Mouse (Mus musculus): ENCODE data around the gene Astn1. TPM values are rescaled to one million over a fixed set of nuclear protein-coding genes. Genes with fewer than 3 reads are reported as not detected.

Gene Astn1
- total RNA-seq, 2 experiments from 2014 or later, result 8.5 to 10.7 TPM

DNA sequence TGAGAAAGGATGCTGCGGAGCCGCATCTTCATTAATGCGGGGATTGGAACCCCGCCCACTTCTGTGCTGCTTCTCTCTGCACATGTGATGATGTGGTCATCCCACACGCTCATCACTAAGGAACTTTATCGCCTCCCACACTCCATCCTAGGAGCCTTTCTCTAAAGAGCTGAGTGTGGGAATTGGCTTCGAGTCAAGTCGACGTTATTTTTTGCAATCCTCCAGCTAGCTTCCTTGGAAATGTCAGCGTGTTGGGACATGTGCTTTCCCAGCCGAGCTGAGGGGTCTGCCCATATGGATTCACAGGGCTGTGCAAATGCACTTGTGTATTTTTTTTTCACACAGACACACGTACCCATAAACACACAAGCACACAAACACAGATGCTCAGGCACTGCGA is 151.5 kb downstream of the Astn1 start:
- DNase-seq (ENCODE audit: low spot score in 2 of 2), result no peak

GRCm38 (mm10) chr1:158516558-158516957 is 154.5 kb downstream of the Astn1 start:
- no peak for DNase-seq (ENCODE audit: low spot score in 2 of 2)

- DNase-seq (ENCODE audit: low spot score in 2 of 2), result no peak
Observed at GRCm38 (mm10) chr1:158536195-158536594, 174.1 kb downstream of the Astn1 start.

DNA sequence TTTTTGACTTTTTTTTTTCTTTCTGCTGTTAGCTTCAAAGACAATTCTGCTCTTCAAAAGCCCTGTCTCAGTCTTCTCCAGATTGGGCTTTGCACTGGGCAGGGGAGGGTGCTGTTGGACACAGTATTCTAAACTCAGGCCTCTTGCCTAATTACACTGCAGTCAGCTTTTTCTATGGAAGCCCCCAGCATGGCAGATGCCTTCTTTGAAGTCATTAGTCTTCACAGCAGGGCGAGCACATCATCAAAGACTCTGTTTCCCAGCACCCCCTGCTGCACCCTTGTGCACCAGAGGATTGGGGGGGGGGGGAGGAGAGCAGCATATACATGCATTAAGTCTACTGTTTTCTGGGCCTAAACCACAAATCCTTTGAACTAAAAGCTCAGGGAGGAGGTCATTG is 174.8 kb downstream of the Astn1 start:
- no peak for DNase-seq (ENCODE audit: low spot score in 2 of 2)

DNA sequence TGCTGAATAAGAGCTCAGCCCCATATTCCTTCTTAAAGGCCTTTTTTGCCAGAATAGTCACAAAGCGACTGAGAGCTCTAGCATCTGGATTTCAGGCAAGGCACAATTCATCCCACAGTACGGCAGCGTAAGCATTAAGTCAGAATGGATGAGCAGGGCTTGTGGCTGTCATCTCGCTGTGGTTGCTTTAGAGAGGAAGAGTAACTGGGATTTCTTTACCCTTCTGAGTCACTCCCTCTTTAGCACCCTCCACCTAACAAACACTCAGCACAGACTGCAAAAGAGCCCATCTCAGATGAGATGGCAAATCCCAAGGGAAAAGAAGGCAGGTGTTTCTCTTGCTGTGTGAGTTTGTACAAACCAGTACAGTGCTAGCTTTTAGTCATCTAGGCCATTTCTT is 183.0 kb downstream of the Astn1 start:
- no peak for DNase-seq (ENCODE audit: low spot score in 2 of 2)

DNA sequence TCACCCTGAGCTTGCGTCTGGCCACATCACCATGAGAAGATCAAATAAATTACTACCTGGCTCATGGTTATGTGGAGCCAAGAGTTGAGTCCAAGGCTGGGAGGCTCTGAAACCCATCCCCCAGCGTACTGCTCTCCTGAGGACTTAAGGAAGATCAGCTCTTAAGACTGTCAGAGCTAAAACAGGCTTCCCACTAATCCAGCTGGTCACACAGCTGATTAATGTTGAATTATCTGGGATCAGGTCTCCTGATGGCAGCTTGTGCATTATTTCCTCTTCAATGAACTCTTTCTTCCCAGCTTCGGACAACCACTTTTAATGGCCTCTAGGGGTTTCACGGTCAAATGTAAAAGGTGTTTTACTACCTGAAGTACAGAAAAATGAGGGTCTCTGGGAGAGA is 184.4 kb downstream of the Astn1 start:
- no peak for DNase-seq (ENCODE audit: low spot score in 2 of 2)

- no peak for DNase-seq (ENCODE audit: low spot score in 2 of 2)
Observed at GRCm38 (mm10) chr1:158547592-158548211, 185.6 kb downstream of the Astn1 start.

DNA sequence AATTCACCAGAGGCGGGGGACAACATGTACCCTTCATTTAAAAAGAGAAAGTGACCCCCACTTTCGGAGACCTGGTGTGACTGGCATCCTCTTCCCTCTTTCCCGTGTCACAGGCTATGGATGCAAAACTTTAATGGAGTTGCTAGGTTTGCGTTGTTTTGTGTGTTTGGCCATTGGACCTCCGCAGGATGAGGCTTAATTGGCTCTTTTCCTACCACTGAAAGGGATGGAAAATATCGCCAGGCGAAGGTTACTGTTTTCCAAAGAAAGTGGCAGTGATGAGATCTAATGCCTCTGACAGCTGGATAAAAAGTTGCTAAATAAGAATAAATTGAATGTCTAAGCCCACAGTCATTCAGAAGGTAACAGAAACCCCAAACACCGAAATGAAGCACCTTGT is 186.2 kb downstream of the Astn1 start:
- DNase-seq (ENCODE audit: low spot score in 2 of 2), result no peak

GRCm38 (mm10) chr1:158549616-158550015 is 187.5 kb downstream of the Astn1 start:
- DNase-seq (ENCODE audit: low spot score in 2 of 2), result no peak

GRCm38 (mm10) chr1:158551951-158552350 is 189.9 kb downstream of the Astn1 start:
- no peak for DNase-seq (ENCODE audit: low spot score in 2 of 2)

DNA sequence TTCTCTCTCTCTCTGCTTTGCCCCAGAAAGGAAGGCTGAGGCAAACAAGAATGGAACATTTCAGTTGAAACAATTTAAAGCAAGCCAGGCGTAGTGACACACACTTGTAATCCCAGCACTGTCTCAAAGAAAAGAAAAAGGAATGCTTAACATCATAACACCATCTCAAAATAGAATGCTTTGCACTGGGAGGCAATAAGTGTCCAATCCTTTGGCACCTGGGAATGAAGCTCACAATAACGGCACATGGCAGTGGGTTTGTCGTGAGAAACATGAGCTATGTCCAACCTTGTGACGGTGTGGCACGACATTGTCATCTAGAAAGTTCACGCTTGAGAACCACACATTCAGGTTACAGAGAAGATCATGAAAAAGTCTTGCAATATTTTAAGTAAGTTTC is 191.3 kb downstream of the Astn1 start:
- no peak for DNase-seq (ENCODE audit: low spot score in 2 of 2)

DNA sequence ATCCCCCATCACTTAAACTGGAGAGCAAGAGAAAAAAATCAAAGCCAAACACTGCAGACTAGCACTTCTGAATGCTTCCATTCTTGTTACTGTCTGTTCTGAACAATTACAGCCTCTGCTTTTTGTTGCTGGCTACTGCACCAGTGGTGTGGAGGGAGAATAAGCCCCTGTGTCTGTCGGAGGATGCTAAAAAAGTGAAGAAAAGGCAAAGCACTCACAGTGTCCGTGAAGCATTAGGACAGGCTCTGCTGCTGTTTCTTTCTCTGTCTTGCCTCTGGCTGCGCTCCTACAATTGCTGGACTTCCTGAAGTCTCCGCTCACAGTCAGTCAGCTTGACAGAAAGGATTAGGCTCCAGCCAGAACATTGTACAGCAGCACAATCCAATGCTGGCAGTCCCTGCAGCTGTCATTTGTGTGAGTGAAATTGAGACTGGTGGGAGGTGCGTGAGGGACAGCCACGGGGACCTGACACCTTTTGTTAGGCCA is 192.0 kb downstream of the Astn1 start:
- DNase-seq (ENCODE audit: low spot score in 2 of 2), result no peak

DNA sequence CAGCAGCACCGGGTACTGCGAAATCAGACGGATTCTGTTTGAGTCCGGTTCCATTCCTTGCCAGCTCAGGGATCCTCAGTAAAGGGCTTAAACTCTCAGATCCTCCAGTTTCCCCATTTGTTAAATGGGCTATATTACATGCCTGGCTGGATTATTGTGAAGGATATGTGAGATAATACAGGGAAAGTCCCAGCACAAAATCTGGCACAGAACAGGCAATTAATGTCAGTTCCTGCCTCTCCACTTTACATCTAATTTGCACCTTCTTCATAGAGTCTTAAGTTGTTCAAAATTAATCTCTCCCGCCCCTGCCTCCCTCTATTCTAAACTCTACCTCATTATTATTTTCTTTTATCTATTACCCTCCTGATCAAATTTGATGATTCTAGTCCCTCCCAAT is 211.1 kb downstream of the Astn1 start:
- no peak for DNase-seq (ENCODE audit: low spot score in 2 of 2)

DNA sequence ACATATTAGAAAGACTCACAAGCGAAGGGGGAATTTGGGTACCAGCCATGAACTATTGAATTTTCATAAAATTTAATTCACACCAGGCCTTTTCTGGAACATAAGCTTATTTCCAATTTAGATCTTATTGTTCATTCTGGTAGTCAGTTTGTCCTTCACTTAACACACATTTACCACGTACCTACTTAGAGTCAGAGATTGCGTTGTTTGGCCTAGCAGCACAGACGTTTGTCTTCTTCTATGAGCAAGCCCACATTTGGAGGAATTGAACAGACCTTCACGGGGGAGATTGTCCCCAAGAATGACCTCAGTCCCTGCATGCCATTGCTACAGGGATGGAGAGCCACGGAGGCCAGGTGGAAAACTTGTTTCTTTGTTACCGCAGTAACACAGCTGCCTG is 211.5 kb downstream of the Astn1 start:
- no peak for DNase-seq (ENCODE audit: low spot score in 2 of 2)

GRCm38 (mm10) chr1:158575997-158576396 is 213.9 kb downstream of the Astn1 start:
- no peak for DNase-seq (ENCODE audit: low spot score in 2 of 2)

DNA sequence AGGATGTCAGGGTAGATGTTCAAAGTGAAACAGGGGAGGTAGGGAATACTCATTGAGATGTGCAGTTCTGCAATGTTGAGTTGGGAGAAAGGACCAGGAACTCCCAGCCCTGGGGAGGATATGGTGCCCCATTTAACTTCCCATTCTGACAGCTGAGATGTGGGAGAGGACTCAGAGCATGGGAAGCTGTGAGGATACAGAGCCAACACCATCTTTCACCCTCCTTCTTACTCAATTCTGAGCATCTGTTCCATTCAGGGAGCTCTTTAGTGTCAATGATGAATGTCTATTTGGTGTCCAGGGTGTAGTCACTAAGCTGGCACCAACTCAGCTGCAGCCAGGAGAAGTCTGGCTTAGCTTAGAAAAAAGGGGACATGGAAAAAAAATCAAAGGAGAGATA is 219.7 kb downstream of the Astn1 start:
- DNase-seq (ENCODE audit: low spot score in 2 of 2), result no peak

DNA sequence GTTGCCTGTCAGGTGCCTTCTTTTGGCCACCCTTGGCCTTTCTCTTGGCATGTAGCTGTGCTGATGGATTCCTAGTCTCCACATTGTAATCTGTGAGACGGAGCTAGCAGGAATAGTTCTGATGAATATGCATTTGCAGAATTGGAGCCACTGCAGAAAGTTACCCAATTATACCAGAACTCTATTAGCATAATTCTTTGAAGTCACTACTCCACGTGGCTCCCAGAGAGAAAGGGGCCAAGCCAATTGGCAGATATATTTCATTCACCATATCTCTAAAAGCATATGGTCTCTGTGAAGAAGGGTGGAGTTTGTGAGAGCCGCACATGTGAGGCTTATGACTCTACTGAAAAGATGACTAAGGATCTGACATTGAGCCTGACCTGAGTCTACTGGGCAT is 226.8 kb downstream of the Astn1 start:
- DNase-seq (ENCODE audit: low spot score in 2 of 2), result no peak

DNA sequence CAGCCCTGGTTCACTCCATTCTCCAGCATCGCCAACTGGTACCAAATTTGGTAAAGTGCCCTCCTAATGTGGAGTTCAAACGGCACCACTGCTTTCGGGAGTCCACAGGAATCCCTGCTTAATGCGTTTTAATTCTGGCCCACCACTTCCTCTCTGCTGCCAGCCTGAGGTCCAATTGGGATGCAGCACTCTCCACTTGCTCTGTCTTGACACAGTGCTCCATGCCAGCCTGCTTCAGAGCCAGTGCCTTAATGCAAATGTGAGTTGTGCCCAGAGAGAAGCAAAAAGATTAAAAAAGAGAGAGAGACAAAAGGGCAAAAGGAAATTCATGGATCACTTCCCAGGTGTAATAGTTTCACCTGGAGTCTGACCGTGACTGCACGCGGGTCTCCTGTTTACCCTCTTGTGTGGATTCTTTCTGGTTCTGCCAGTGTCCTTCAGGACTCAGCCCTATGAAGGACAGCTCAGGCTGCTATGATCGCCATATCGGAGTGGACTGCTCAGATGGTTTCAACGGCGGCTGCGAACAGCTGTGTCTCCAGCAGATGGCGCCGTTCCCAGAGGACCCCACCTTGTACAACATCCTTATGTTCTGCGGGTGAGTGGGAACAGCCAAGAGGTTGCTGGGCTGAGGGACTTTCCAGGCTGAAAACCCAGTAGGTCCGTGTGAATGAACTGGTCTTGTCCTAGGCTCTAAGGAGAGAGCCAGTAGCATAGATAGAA is 234.8 kb downstream of the Astn1 start:
- peak; percentile 13 to 16 for DNase-seq (ENCODE audit: low spot score in 2 of 2)

GRCm38 (mm10) chr1:158597996-158598395 is 235.9 kb downstream of the Astn1 start:
- no peak for DNase-seq (ENCODE audit: low spot score in 2 of 2)

- DNase-seq (ENCODE audit: low spot score in 2 of 2), result no peak
Observed at GRCm38 (mm10) chr1:158599435-158599834, 237.4 kb downstream of the Astn1 start.

DNA sequence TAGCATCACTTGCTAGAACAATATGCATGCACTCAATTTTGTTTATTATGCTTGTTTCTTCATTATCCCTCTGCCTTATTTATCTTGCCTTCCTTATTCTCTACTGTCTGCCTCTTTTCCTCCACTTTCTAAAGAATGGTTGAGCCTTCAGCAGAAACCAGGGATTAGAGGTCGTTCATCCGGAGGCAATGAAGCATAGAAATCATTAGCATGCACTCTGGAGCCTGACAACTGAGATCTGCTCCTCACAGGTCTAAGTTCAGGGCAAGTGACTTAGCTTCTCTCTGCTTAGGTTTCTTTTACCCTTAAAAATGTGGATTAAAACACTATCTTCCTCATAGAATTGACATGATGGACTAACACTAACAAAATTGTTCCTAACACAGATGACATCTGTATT is 241.0 kb downstream of the Astn1 start:
- no peak for DNase-seq (ENCODE audit: low spot score in 2 of 2)

GRCm38 (mm10) chr1:158604149-158604548 is 242.1 kb downstream of the Astn1 start:
- no peak for DNase-seq (ENCODE audit: low spot score in 2 of 2)

- no peak for DNase-seq (ENCODE audit: low spot score in 2 of 2)
Observed at GRCm38 (mm10) chr1:158605597-158605996, 243.5 kb downstream of the Astn1 start.

Data from adrenal gland, postnatal 4 days (tissue).